Mouse (Mus musculus): Measurements from ENCODE around the gene Ldb2.

DNA sequence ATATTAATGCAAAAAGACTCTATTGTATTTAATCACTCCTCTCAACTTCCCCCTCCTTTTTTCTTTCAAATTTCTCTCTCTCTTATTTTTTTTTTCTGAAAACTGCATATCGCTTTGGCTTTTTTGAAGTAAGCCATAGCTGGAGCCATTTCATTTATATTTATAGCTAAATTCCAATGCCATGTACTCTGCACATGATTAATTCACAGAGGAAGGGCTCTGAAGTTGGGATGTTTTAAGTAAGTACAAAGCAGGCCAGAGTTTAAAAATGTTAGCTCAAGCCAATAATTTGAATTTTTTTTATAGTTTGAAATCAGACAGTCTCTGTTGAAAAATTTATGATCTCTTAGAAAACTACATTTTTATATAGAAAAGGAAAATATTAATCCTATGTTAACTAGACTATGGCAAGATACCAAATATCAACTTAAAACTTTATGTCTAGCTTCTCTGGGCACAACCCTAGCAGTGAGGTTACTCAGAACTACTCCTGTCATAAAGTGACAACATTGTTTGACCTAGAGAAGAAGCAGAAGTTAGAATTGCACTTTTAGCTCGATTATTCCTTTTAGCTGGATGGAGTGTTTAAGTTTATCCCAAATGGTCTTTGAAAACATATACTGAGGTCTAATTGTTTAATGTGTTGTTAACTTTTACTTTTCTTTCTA lies 222.7 kb downstream of the Ldb2 start:
- TF ChIP-seq CTCF (IDR thresholded peaks at IDR 0.05; ENCODE audit: low read depth) (no peak), EP300 (IDR thresholded peaks at IDR 0.05; ENCODE audit: low read depth) (no peak)
